Mouse (Mus musculus) left cerebral cortex, adult 11 months (tissue): ENCODE measurements around the gene Ugt3a2.

Experiments used
- DNase-seq: peaks from one replicate; pipeline ENCODE4 v3.0.0; 2022; ENCODE audit warnings: low spot score

Gene Ugt3a2

DNA sequence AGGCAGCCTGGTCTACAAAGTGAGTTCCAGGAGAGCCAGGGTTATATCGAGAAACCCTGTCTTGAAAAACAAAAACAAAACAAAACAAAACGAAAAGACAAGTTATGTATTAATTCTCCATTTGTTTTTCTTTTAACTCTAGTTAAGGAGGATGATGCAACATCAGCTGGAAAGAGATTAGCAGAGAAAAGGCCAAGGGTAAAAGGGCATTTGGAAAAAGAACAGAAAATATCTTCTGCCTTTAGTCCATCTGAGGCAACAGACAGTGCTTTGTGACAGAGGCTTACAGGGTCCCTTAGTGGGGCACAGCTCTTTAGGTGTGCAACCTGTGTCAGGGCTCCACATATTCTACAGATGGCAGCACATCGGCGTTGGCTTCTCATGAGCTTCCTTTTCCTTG lies at the start of gene Ugt3a2:
Gene Ugt3a2 (plus strand): TSS at position 210 of the 400 bp plus-strand sequence.
- no peak for DNase-seq

GRCm38 (mm10) chr15:9289660-9290059 lies 45.7 kb upstream of the Ugt3a2 start:
- no peak for DNase-seq

GRCm38 (mm10) chr15:9305978-9306692 lies 29.2 kb upstream of the Ugt3a2 start:
- no peak for DNase-seq

- DNase-seq: no peak
Measured at GRCm38 (mm10) chr15:9334596-9334995, 754 bp upstream of the Ugt3a2 start.

DNA sequence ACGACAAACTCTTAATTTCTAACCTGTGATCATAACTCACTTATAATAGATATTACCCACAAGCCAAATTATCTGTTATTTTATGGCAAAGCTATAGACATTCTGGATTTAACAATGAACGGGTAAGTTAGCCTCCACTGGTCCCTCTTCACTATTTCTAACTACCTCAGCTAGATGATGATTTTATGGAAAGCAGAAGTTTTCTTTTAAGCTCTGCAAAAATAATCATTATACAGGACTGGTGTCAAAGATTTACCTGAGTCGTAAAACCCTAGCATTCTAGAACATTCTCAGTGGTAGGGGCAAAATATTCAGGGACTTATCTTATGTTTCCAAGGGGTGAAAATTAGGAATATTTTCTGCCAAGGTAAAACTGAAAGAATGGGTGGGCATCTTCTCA lies 1.3 kb downstream of the Ugt3a2 start:
- no peak for DNase-seq

GRCm38 (mm10) chr15:9337021-9337420 lies 1.7 kb downstream of the Ugt3a2 start:
- no peak for DNase-seq

DNA sequence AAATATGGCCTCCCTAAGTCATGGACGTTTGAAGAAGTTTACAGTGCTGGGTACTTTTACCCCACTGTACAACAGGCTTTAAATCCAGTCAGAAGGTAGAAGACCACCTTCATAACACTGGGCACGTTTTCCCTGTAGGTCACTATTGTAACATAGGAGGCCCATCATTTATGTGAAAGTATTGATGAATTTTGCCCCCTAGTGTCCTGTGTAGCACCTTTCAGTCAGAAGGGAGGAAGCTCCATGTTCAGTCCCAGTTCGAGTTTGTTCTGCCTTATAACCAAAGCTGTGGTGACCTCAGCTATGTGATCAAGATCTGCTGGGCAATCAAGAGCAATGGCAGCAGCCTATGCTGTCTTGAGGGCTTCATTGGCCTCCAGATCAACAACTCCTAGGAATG lies 13.4 kb downstream of the Ugt3a2 start:
- no peak for DNase-seq

DNA sequence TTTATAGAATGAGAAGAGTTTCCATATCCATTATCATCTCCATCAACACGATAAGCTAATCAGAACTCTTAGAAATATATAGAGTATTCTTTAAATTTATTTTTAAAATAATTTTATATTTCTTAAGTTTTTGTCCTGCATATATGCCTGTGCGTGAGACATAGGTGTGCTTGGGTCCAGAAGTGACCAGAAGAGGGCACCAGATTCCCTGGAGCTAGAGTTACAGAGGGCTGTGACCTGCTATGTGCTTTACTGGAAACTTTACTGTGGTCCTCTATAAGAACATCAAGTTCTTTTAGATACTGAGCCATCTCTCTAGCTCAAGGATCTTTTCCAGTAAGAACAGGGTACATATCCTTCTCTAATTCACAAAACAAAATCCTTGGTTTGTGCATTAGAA lies 27.5 kb downstream of the Ugt3a2 start:
- DNase-seq: no peak

DNA sequence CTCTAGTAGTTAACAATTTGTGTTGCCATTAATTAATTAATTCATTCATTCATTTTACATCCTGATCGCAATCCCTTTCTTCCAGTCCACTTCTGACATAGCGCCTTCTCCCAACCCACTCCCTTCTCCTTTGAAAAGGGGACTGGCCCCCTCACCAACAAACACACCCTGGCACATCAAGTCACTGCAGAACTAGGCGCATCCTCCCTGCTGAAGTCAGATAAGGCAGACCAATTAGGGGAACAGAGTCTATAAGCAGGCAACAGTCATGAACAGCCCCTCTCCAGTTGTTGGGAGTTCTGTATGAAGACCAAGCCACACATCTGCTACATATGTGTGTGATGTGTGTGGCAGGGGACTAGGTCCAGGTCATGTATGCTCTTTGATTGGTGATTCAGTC lies 33.4 kb downstream of the Ugt3a2 start:
- no peak for DNase-seq

- no peak for DNase-seq
Measured at GRCm38 (mm10) chr15:9376281-9376680, 40.9 kb downstream of the Ugt3a2 start.

DNA sequence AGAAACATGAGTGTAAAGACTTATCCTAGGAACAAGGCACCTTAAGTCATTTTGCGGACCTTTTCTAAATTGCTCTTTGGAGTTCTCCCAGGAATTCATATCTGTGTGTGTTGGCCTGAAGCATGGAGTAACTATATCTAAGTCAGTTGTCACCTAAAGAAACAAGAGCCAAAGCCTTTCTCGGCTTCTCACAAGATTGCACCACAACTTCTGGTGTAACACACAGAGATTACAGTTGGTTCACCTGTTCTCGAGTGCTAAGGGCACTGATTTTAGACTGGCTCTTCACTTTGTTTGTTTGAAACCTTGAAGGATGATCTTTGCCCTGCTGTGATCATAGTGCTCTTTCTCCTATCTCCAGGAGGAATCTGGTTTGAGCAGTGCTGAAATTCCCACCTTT lies 74.1 kb downstream of the Ugt3a2 start:
- no peak for DNase-seq
